Mouse (Mus musculus) adrenal gland, postnatal 4 days (tissue): ENCODE measurements at regions not wholly inside any gene's neighbourhood (a gene's known extent, or its start where the extent isn't known, plus 50 kb on each side); places are given as distances from the start of the nearest gene placed in this dataset.
"Not testable (repeated sequence)": the region's sequence is repeated elsewhere in the genome, so short reads cannot be mapped to it uniquely, and the experiment has no call there.

Experiments
- DNase-seq, 2 experiments: peaks; one replicate each; pipeline ENCODE4 v3.0.0; 2021 to 2022; ENCODE audit warnings: low spot score in 2 of 2, mixed read lengths in 2 of 2

- DNase-seq, result no peak
Observed at GRCm38 (mm10) chr3:68794380-68795014, 74.9 kb upstream of the 1110032F04Rik start.

GRCm38 (mm10) chr3:68795641-68796040, 73.7 kb upstream of the 1110032F04Rik start:
- DNase-seq, result no peak

GRCm38 (mm10) chr3:68798408-68798807, 71.0 kb upstream of the 1110032F04Rik start:
- DNase-seq, result not testable (repeated sequence)

- DNase-seq, result no peak
Observed at GRCm38 (mm10) chr3:68808866-68809265, 60.5 kb upstream of the 1110032F04Rik start.

- no peak for DNase-seq
Observed at GRCm38 (mm10) chr3:68813461-68813860, 55.9 kb upstream of the 1110032F04Rik start.

GRCm38 (mm10) chr3:68814011-68814690, 55.2 kb upstream of the 1110032F04Rik start:
- no peak for DNase-seq

- DNase-seq, result no peak
Observed at GRCm38 (mm10) chr3:68815621-68816020, 53.8 kb upstream of the 1110032F04Rik start.

- DNase-seq, result no peak
Observed at GRCm38 (mm10) chr3:68817321-68817720, 52.1 kb upstream of the 1110032F04Rik start.
